ENCODE assay signal across 7 mouse cellular contexts in the genomic region with DNA sequence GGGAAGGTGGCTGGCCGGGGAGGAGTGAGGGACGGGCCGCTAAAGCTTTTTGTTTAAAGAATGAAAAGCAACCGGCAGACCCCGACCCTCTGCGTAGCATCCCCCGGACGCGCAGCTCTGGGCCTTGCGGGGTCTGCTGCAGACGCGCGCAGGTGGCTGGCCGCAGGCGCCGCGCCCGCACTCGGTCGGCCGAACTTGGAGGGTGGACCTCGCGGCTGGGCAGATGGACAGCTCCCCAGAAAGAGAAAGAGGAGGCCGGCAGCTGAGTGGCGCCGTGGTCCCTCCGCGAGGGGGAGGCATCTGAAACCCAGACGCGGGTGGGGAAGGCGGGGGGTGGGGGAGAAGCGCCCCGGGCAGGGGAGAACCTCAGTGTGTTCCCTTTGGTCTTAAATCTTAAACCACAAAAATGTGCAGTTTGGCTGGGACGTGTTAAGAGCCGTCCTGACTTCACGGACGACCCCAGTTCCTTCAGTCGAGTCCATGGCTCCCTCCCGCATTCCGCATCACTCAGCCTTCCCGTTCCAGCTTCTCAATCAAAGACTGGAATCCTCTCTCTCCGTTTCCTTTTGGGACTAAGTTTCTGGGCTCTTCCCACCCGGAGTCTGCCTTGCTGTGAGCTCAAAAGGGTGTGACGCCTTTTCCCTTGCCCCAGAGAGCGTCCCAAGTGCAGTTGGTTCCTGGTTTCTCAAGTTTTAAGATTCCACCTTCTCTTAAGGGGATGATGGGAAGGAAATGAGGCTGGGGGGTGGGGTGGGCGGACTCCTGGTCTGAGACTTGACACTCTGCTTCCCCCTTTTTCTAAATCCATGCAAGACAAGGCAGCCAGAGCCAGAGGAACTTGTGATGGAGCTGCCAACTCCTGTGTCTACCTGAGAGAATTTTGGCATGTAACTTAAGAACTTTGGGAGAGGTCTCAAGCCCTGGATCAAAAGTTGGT. TPM values are rescaled to one million over a fixed set of nuclear protein-coding genes. Genes with fewer than 3 reads are reported as not detected.
DNase-seq lines count a peak whose midpoint lies in the region; ATAC-seq and TF ChIP-seq lines count a peak whose summit lies in the region.

No protein-coding gene starts in this region.

- peaks cover 34% of the 10 kb centered on the region for H3K4me1 ChIP-seq in hindbrain, embryonic 14.5 days (replicated peaks; ENCODE audit: control insufficient read depth, insufficient read depth, low read length)
- no peaks in the 10 kb centered on the region; the same call in 1 of the 2 replicates for H3K4me1 ChIP-seq in small intestine, adult 2 months (ENCODE audit: control insufficient read depth, insufficient read depth, insufficient read length, low read length)

- H3K27ac ChIP-seq in gastrocnemius, adult 2 months: peak overlapping the region; percentile 92
- peak overlapping the region; percentile 90 for H3K27ac ChIP-seq in hindbrain, embryonic 14.5 days
- H3K27ac ChIP-seq in small intestine, adult 2 months (ENCODE audit: insufficient read depth, low read depth, low read length): peak overlapping the region; percentile 48

- H3K9me3 ChIP-seq in hindbrain, embryonic 14.5 days (ENCODE audit: control insufficient read depth, low read length): no peaks in the 10 kb centered on the region

- peak overlapping the region; percentile 98 for H3K4me3 ChIP-seq in gastrocnemius, adult 2 months
- peak overlapping the region; percentile 89 for H3K4me3 ChIP-seq in hindbrain, embryonic 14.5 days (replicated peaks; ENCODE audit: low read length)
- peak overlapping the region; percentile 92 for H3K4me3 ChIP-seq in small intestine, adult 2 months (ENCODE audit: low read depth, low read length)

- peak; percentile 40 for ATAC-seq in hindbrain, embryonic 14.5 days (ENCODE audit: low FRiP score)
- ATAC-seq in megakaryocyte progenitor cell, adult 5-6 weeks (replicated peaks; ENCODE audit: poor library complexity): peak; percentile 41

- intact Hi-C loops in gastrocnemius, adult 2 months (cut with DNase I): loop anchor here (2.0 to 5.0 kb wide), 2 partner anchors 96 to 224 kb away; no protein-coding TSS in a partner anchor

- no peaks in the 10 kb centered on the region for H3K36me3 ChIP-seq in hindbrain, embryonic 14.5 days (replicated peaks; ENCODE audit: control insufficient read depth, insufficient read depth)
- H3K36me3 ChIP-seq in small intestine, adult 2 months (ENCODE audit: control insufficient read depth, insufficient read depth, low read length): no peaks in the 10 kb centered on the region

- H3K4me2 ChIP-seq in hindbrain, embryonic 14.5 days (replicated peaks): peak overlapping the region; percentile 86

- no peaks in the 10 kb centered on the region for H3K27me3 ChIP-seq in hindbrain, embryonic 14.5 days (ENCODE audit: control insufficient read depth, insufficient read depth, low read length)
- H3K27me3 ChIP-seq in small intestine, adult 2 months (ENCODE audit: control insufficient read depth, insufficient read depth, low read length): peaks cover 15% of the 10 kb centered on the region

- peak overlapping the region; percentile 96 for H3K9ac ChIP-seq in hindbrain, embryonic 14.5 days

- no peak for TF ChIP-seq POLR2A in small intestine, adult 2 months (IDR thresholded peaks at IDR 0.05; ENCODE audit: low read depth, low read length)

- peak; percentile 20; the same call in 1 of the 2 replicates for TF ChIP-seq CTCF in gastrocnemius, adult 2 months (IDR thresholded peaks at IDR 0.05)
- TF ChIP-seq CTCF in small intestine, adult 2 months (IDR thresholded peaks at IDR 0.05; ENCODE audit: extremely low read depth, insufficient read length, insufficient replicate concordance, low read depth, low read length): no peak

- peak; percentile 73 to 85 for DNase-seq in adrenal gland, adult (ENCODE audit: inconsistent age in 2 of 2, low spot score in 1 of 2)
- peak; percentile 70 for DNase-seq in cerebellum, adult 9-11 months
- peak; percentile 80 for DNase-seq in gastrocnemius, adult 2 months
- peak; percentile 60 for DNase-seq in hindbrain, embryonic 14.5 days (ENCODE audit: low spot score)
- DNase-seq in left cerebral cortex, adult 8-10 months (ENCODE audit: low spot score in 2 of 2): peak; percentile 17

- WGBS in hindbrain, embryonic 14.5 days: under 1% methylated on average over 43 of the region's 46 CpGs
- WGBS in small intestine, adult 2 months: 3% methylated on average over 45 of the region's 46 CpGs

RNA-seq across cellular contexts. Expression of a gene that starts 1.1 kb away (rescaled TPM):
- total RNA-seq in gastrocnemius, adult 2 months (2021): 1 to 10 TPM; 6.0 to 7.0 TPM
- 13.4 and 13.7 TPM in 2 replicates for polyA plus RNA-seq in hindbrain, embryonic 14.5 days (2014; fragmentation: Nextera tagmentation; extraction: Ambion mirVana)
- 10 to 100 TPM; 39.5 to 42.3 (median 41.1) TPM for total RNA-seq in left cerebral cortex, adult 8-10 months (2022)
- total RNA-seq in megakaryocyte progenitor cell, adult 5-6 weeks (2015): 6.9 and 7.5 TPM in 2 replicates
- 3.1 and 3.3 TPM in 2 replicates for total RNA-seq in megakaryocyte progenitor cell, adult 5-6 weeks (2017)
- 0.57 and 0.61 TPM in 2 replicates for polyA plus RNA-seq in small intestine, adult 2 months (2012; rRNA removed)

Comparison
In these comparisons a context has a peak if more than half of its experiments do, and no peak if none do; other contexts are left out.
1. Peak in every context shown above with its lines: DNase-seq, ATAC-seq, H3K4me3 ChIP-seq and H3K27ac ChIP-seq.
2. DNase-seq: peak in every context shown above with its lines; median percentile 80 in gastrocnemius, adult 2 months; 79 in adrenal gland, adult; 70 in cerebellum, adult 9-11 months; 60 in hindbrain, embryonic 14.5 days; 17 in left cerebral cortex, adult 8-10 months.
3. RNA of a gene that starts 1.1 kb away (total RNA-seq): 39.5 to 42.3 TPM in left cerebral cortex, adult 8-10 months; 6.0 to 7.0 TPM in gastrocnemius, adult 2 months and 3.1 to 7.5 TPM in megakaryocyte progenitor cell, adult 5-6 weeks; every median in the first group is over 4 times any median in the second.